8 mouse cellular contexts compared by ENCODE assay signal in genomic region chr15:76987137-76987536, GRCm38 (mm10). TPM values are rescaled to one million over a fixed set of nuclear protein-coding genes. Genes with fewer than 3 reads are reported as not detected.
DNase-seq lines count a peak whose midpoint lies in the region; ATAC-seq and TF ChIP-seq lines count a peak whose summit lies in the region.

No protein-coding gene starts in this region.

- 15% methylated on average over 11 of the region's 11 CpGs for WGBS in heart, embryonic 15.5 days
- 14% methylated on average over 11 of the region's 11 CpGs for WGBS in hindbrain, embryonic 12.5 days
- 22% methylated on average over 11 of the region's 11 CpGs for WGBS in midbrain, embryonic 12.5 days

- no peak for TF ChIP-seq POLR2A in bone marrow macrophage, adult 2 months (IDR thresholded peaks at IDR 0.05; ENCODE audit: borderline replicate concordance, low read depth, low read length)

- H3K27ac ChIP-seq in heart, embryonic 15.5 days = no peak overlapping the region
- no peak overlapping the region for H3K27ac ChIP-seq in bone marrow macrophage, adult 2 months (ENCODE audit: insufficient read depth, low read depth, low read length)
- H3K27ac ChIP-seq in hindbrain, embryonic 12.5 days = no peak overlapping the region
- no peak overlapping the region for H3K27ac ChIP-seq in midbrain, embryonic 12.5 days (replicated peaks)

- no peaks in the 10 kb centered on the region for H3K36me3 ChIP-seq in heart, embryonic 15.5 days
- no peaks in the 10 kb centered on the region for H3K36me3 ChIP-seq in hindbrain, embryonic 12.5 days
- H3K36me3 ChIP-seq in midbrain, embryonic 12.5 days = no peaks in the 10 kb centered on the region

- no peak for ATAC-seq in heart, embryonic 15.5 days (replicated peaks; ENCODE audit: insufficient number of reproducible peaks, insufficient read depth, low FRiP score, low read depth)
- ATAC-seq in hindbrain, embryonic 12.5 days (ENCODE audit: low FRiP score) = 0 out of 2 replicates have a peak, but pooled peaks have one; percentile 8
- ATAC-seq in midbrain, embryonic 12.5 days (ENCODE audit: low FRiP score, low read depth) = no peak

- H3K4me2 ChIP-seq in heart, embryonic 15.5 days = peak overlapping the region; percentile 63
- H3K4me2 ChIP-seq in hindbrain, embryonic 12.5 days (replicated peaks) = peak overlapping the region; percentile 65
- H3K4me2 ChIP-seq in midbrain, embryonic 12.5 days (replicated peaks) = peak overlapping the region; percentile 56

- DNase-seq in heart, adult 18-20 months = no peak
- DNase-seq in layer of hippocampus, adult 9-11 months = no peak
- DNase-seq in thymus, postnatal 14 days = no peak
- DNase-seq in right cerebral cortex, postnatal 10 days (ENCODE audit: low spot score in 2 of 2) = no peak

- H3K4me1 ChIP-seq in heart, embryonic 15.5 days (replicated peaks) = peaks cover 11% of the 10 kb centered on the region
- no peaks in the 10 kb centered on the region for H3K4me1 ChIP-seq in bone marrow macrophage, adult 2 months (ENCODE audit: control insufficient read depth, insufficient read depth, low read length)
- H3K4me1 ChIP-seq in hindbrain, embryonic 12.5 days = peaks cover 15% of the 10 kb centered on the region
- H3K4me1 ChIP-seq in midbrain, embryonic 12.5 days = peaks cover 12% of the 10 kb centered on the region

- TF ChIP-seq CTCF in bone marrow macrophage, adult 2 months (IDR thresholded peaks at IDR 0.05; ENCODE audit: low read depth, low read length) = no peak

- H3K27me3 ChIP-seq in heart, embryonic 15.5 days = 0 out of 2 replicates have a peak, but pooled peaks cover 3% of the 10 kb centered on the region
- H3K27me3 ChIP-seq in hindbrain, embryonic 12.5 days = peaks cover 9% of the 10 kb centered on the region
- H3K27me3 ChIP-seq in midbrain, embryonic 12.5 days = peaks cover 24% of the 10 kb centered on the region

- peak overlapping the region; percentile 52 for H3K9ac ChIP-seq in heart, embryonic 15.5 days
- H3K9ac ChIP-seq in hindbrain, embryonic 12.5 days = 0 out of 2 replicates have a peak overlapping the region, but pooled peaks have one; percentile 28
- H3K9ac ChIP-seq in midbrain, embryonic 12.5 days (replicated peaks) = no peak overlapping the region

- H3K4me3 ChIP-seq in heart, embryonic 15.5 days = peak overlapping the region; percentile 53
- H3K4me3 ChIP-seq in bone marrow macrophage, adult 2 months (ENCODE audit: insufficient read depth, low read length) = peak overlapping the region; percentile 31
- H3K4me3 ChIP-seq in hindbrain, embryonic 12.5 days = peak overlapping the region; percentile 31
- H3K4me3 ChIP-seq in midbrain, embryonic 12.5 days = peak overlapping the region; percentile 38

- no peaks in the 10 kb centered on the region for H3K9me3 ChIP-seq in heart, embryonic 15.5 days (replicated peaks)
- H3K9me3 ChIP-seq in hindbrain, embryonic 12.5 days (replicated peaks) = no peaks in the 10 kb centered on the region
- 0 out of 2 replicates have a peak, but pooled peaks cover 2% of the 10 kb centered on the region for H3K9me3 ChIP-seq in midbrain, embryonic 12.5 days

RNA-seq across cellular contexts. Expression of gene 1110038F14Rik, which starts 38.8 kb away (rescaled TPM):
- polyA plus RNA-seq in heart, embryonic 15.5 days (2015; fragmentation: Nextera tagmentation; extraction: Ambion mirVana) = 39.4 and 42.5 TPM in 2 replicates
- total RNA-seq in heart, adult 18-20 months (2021) = 10 to 100 TPM; 18.8 to 19.5 TPM
- 25.0 and 28.1 TPM in 2 replicates for polyA plus RNA-seq in bone marrow macrophage, adult 2 months (2012; ENCODE audit: insufficient read depth, insufficient read length, missing spikeins)
- polyA plus RNA-seq in hindbrain, embryonic 12.5 days (2016; fragmentation: Nextera tagmentation; extraction: Ambion mirVana) = 70.2 and 72.4 TPM in 2 replicates
- polyA plus RNA-seq in midbrain, embryonic 12.5 days (2016; fragmentation: Nextera tagmentation; extraction: Ambion mirVana) = 62.1 and 72.9 TPM in 2 replicates

RNA-seq across cellular contexts. Expression of gene Apol6, which starts 57.4 kb away (rescaled TPM):
- 0.19 and 0.26 TPM in 2 replicates for polyA plus RNA-seq in heart, embryonic 15.5 days (2015; fragmentation: Nextera tagmentation; extraction: Ambion mirVana)
- 1 to 10 TPM; 1.3 to 3.1 TPM for total RNA-seq in heart, adult 18-20 months (2021)
- polyA plus RNA-seq in bone marrow macrophage, adult 2 months (2012; ENCODE audit: insufficient read depth, insufficient read length, missing spikeins) = not detected in 2 replicates
- polyA plus RNA-seq in hindbrain, embryonic 12.5 days (2016; fragmentation: Nextera tagmentation; extraction: Ambion mirVana) = not detected in 2 replicates
- polyA plus RNA-seq in midbrain, embryonic 12.5 days (2016; fragmentation: Nextera tagmentation; extraction: Ambion mirVana) = not detected in 2 replicates
